Comparison of ENCODE assay signal across 28 mouse cellular contexts in genomic region chr3:107714276-107714933, GRCm38 (mm10). TPM values are rescaled to one million over a fixed set of nuclear protein-coding genes. Genes with fewer than 3 reads are reported as not detected.
DNase-seq lines count a peak whose midpoint lies in the region; ATAC-seq and TF ChIP-seq lines count a peak whose summit lies in the region.
"Had no signal": no experiment of that assay in that cellular context is flagged by ENCODE, and none has a peak within 500 bp of the region (broad histone marks: within the 10 kb centered on the region; RNA-seq: fewer than 3 reads in every experiment).

No protein-coding gene starts in this region.

- H3K9ac ChIP-seq in kidney, embryonic 15.5 days = no peak overlapping the region
- no peak overlapping the region for H3K9ac ChIP-seq in lung, postnatal 0 days (replicated peaks; ENCODE audit: low read depth)
- no peak overlapping the region for H3K9ac ChIP-seq in intestine, embryonic 15.5 days
- no peak overlapping the region for H3K9ac ChIP-seq in stomach, embryonic 15.5 days
- H3K9ac ChIP-seq in liver, postnatal 0 days (replicated peaks) = no peak overlapping the region
- H3K9ac ChIP-seq: heart, embryonic 12.5 days; hindbrain, embryonic 12.5 days; limb, embryonic 15.5 days; liver, embryonic 14.5 days; midbrain, embryonic 15.5 days; neural tube, embryonic 13.5 days had no signal

- no peak overlapping the region for H3K4me3 ChIP-seq in kidney, embryonic 15.5 days (replicated peaks)
- no peak overlapping the region for H3K4me3 ChIP-seq in lung, postnatal 0 days (ENCODE audit: low read depth, low read length)
- H3K4me3 ChIP-seq in intestine, embryonic 15.5 days (replicated peaks) = no peak overlapping the region
- H3K4me3 ChIP-seq in stomach, embryonic 15.5 days (replicated peaks) = no peak overlapping the region
- no peak overlapping the region for H3K4me3 ChIP-seq in liver, postnatal 0 days (ENCODE audit: low read depth, low read length)
- H3K4me3 ChIP-seq: forebrain, embryonic 10.5 days; heart, embryonic 12.5 days; hindbrain, embryonic 12.5 days; layer of hippocampus, adult 2 months; limb, embryonic 15.5 days; megakaryocyte, embryonic 14.5 days; midbrain, embryonic 15.5 days; myocyte; neural tube, embryonic 13.5 days had no signal

- no peak for ATAC-seq in kidney, embryonic 15.5 days (replicated peaks; ENCODE audit: low FRiP score)
- no peak for ATAC-seq in lung, postnatal 0 days
- peak; percentile 41; the same call in 1 of the 2 replicates for ATAC-seq in intestine, embryonic 15.5 days
- ATAC-seq in stomach, embryonic 15.5 days (ENCODE audit: insufficient read depth, low FRiP score, low read depth) = no peak
- no peak for ATAC-seq in liver, postnatal 0 days
- ATAC-seq: forebrain, embryonic 16.5 days; inflammation-experienced regulatory T-cells, adult 6 months; midbrain, embryonic 15.5 days had no signal

- DNase-seq in kidney, adult 9 months = no peak
- DNase-seq in lung, postnatal 0 days (ENCODE audit: low spot score) = peak; percentile 59
- DNase-seq in lung, postnatal 10 days = no peak
- DNase-seq in left cerebral cortex, postnatal 10 days (ENCODE audit: extremely low spot score in 1 of 2, low spot score in 2 of 2) = no peak
- no peak for DNase-seq in liver, postnatal 0 days
- DNase-seq: adrenal gland, adult 2 months; cerebellum, adult 11-12 months; cerebellum, postnatal 14 days; gastrocnemius, postnatal 25 days; heart, adult 18-20 months; heart, postnatal 14 days; kidney, postnatal 25 days; thymus, postnatal 14 days had no signal

- H3K4me1 ChIP-seq in kidney, embryonic 15.5 days = peaks cover 4% of the 10 kb centered on the region; the same call in 1 of the 2 replicates
- H3K4me1 ChIP-seq in lung, postnatal 0 days (ENCODE audit: insufficient read depth, low read depth, low read length) = peaks cover 4% of the 10 kb centered on the region; the same call in 1 of the 2 replicates
- peaks cover 9% of the 10 kb centered on the region; the same call in 1 of the 2 replicates for H3K4me1 ChIP-seq in intestine, embryonic 15.5 days (replicated peaks)
- 0 out of 2 replicates have a peak, but pooled peaks cover 3% of the 10 kb centered on the region for H3K4me1 ChIP-seq in stomach, embryonic 15.5 days
- peaks cover 6% of the 10 kb centered on the region; the same call in 1 of the 2 replicates for H3K4me1 ChIP-seq in liver, postnatal 0 days (ENCODE audit: insufficient read depth)
- H3K4me1 ChIP-seq: hindbrain, embryonic 12.5 days; midbrain, embryonic 15.5 days; neural tube, embryonic 13.5 days had no signal

- intact Hi-C loops in left cerebral cortex, postnatal 10 days (cut with DNase I) = no loop called here

- peak overlapping the region; percentile 35; the same call in 1 of the 2 replicates for H3K27ac ChIP-seq in kidney, embryonic 15.5 days
- no peak overlapping the region for H3K27ac ChIP-seq in lung, postnatal 0 days (ENCODE audit: low read length)
- H3K27ac ChIP-seq in intestine, embryonic 15.5 days = peak overlapping the region; percentile 66; the same call in 1 of the 2 replicates
- H3K27ac ChIP-seq in stomach, embryonic 15.5 days = peak overlapping the region; percentile 52
- H3K27ac ChIP-seq in liver, postnatal 0 days (ENCODE audit: low read depth) = no peak overlapping the region
- H3K27ac ChIP-seq: forebrain, embryonic 10.5 days; hindbrain, embryonic 12.5 days; layer of hippocampus, adult 2 months; limb, embryonic 15.5 days; liver, embryonic 14.5 days; midbrain, embryonic 15.5 days; neural tube, embryonic 13.5 days had no signal

- H3K4me2 ChIP-seq in kidney, embryonic 15.5 days = no peak overlapping the region
- H3K4me2 ChIP-seq in lung, postnatal 0 days (replicated peaks; ENCODE audit: low read depth, low read length) = no peak overlapping the region
- H3K4me2 ChIP-seq in intestine, embryonic 15.5 days (replicated peaks) = no peak overlapping the region
- H3K4me2 ChIP-seq in stomach, embryonic 15.5 days = no peak overlapping the region
- H3K4me2 ChIP-seq in liver, postnatal 0 days (ENCODE audit: low read depth, low read length) = no peak overlapping the region
- H3K4me2 ChIP-seq: heart, embryonic 12.5 days; hindbrain, embryonic 12.5 days; limb, embryonic 15.5 days; midbrain, embryonic 15.5 days; neural tube, embryonic 13.5 days had no signal

- H3K36me3 ChIP-seq in kidney, embryonic 15.5 days = no peaks in the 10 kb centered on the region
- no peaks in the 10 kb centered on the region for H3K36me3 ChIP-seq in lung, postnatal 0 days (ENCODE audit: insufficient read depth, low read length)
- H3K36me3 ChIP-seq in intestine, embryonic 15.5 days = no peaks in the 10 kb centered on the region
- no peaks in the 10 kb centered on the region for H3K36me3 ChIP-seq in stomach, embryonic 15.5 days
- H3K36me3 ChIP-seq in liver, postnatal 0 days (replicated peaks; ENCODE audit: insufficient read depth, low read length) = no peaks in the 10 kb centered on the region
- H3K36me3 ChIP-seq: forebrain, embryonic 10.5 days; heart, embryonic 12.5 days; hindbrain, embryonic 12.5 days; limb, embryonic 15.5 days; midbrain, embryonic 15.5 days; neural tube, embryonic 13.5 days had no signal

- no peak for TF ChIP-seq CTCF in lung, postnatal 0 days (IDR thresholded peaks at IDR 0.05)
- no peak for TF ChIP-seq CTCF in liver, postnatal 0 days (IDR thresholded peaks at IDR 0.05; ENCODE audit: low read depth)

- H3K27me3 ChIP-seq in kidney, embryonic 15.5 days = no peaks in the 10 kb centered on the region
- H3K27me3 ChIP-seq in lung, postnatal 0 days (replicated peaks; ENCODE audit: insufficient read depth, low read length) = no peaks in the 10 kb centered on the region; the same call in 1 of the 2 replicates
- H3K27me3 ChIP-seq in intestine, embryonic 15.5 days (replicated peaks) = no peaks in the 10 kb centered on the region
- H3K27me3 ChIP-seq in stomach, embryonic 15.5 days (replicated peaks) = no peaks in the 10 kb centered on the region
- no peaks in the 10 kb centered on the region for H3K27me3 ChIP-seq in liver, postnatal 0 days (ENCODE audit: insufficient read depth, low read length)
- H3K27me3 ChIP-seq: heart, embryonic 12.5 days; hindbrain, embryonic 12.5 days; limb, embryonic 15.5 days; midbrain, embryonic 15.5 days; neural tube, embryonic 13.5 days had no signal

- 46% methylated on average over 5 of the region's 5 CpGs for WGBS in kidney, embryonic 15.5 days
- whole genome bisulfite sequencing in lung, postnatal 0 days = 34% methylated on average over 5 of the region's 5 CpGs
- WGBS in intestine, embryonic 15.5 days = 24% methylated on average over 5 of the region's 5 CpGs
- 23% methylated on average over 5 of the region's 5 CpGs for WGBS in stomach, embryonic 15.5 days
- WGBS in liver, postnatal 0 days (ENCODE audit: insufficient replicate concordance) = 60% methylated on average over 5 of the region's 5 CpGs

- no peak for TF ChIP-seq EP300 in lung, postnatal 0 days (IDR thresholded peaks at IDR 0.05)
- TF ChIP-seq EP300 in liver, postnatal 0 days (IDR thresholded peaks at IDR 0.05; ENCODE audit: low read depth) = no peak

- H3K9me3 ChIP-seq in kidney, embryonic 15.5 days (replicated peaks) = no peaks in the 10 kb centered on the region
- no peaks in the 10 kb centered on the region for H3K9me3 ChIP-seq in lung, postnatal 0 days (ENCODE audit: low read length)
- no peaks in the 10 kb centered on the region for H3K9me3 ChIP-seq in intestine, embryonic 15.5 days
- H3K9me3 ChIP-seq in stomach, embryonic 15.5 days = no peaks in the 10 kb centered on the region
- no peaks in the 10 kb centered on the region for H3K9me3 ChIP-seq in liver, postnatal 0 days (ENCODE audit: low read length)
- H3K9me3 ChIP-seq: forebrain, embryonic 10.5 days; heart, embryonic 12.5 days; hindbrain, embryonic 12.5 days; limb, embryonic 15.5 days; megakaryocyte, embryonic 14.5 days; midbrain, embryonic 15.5 days; neural tube, embryonic 13.5 days had no signal

RNA-seq across cellular contexts. Expression of gene Ahcyl1, which starts 18.0 kb away (rescaled TPM):
- polyA plus RNA-seq in kidney, embryonic 15.5 days (2015; fragmentation: Nextera tagmentation; extraction: Ambion mirVana) = 92.7 and 94.5 TPM in 2 replicates
- polyA plus RNA-seq in lung, postnatal 0 days (2015; fragmentation: Nextera tagmentation; extraction: Ambion mirVana) = 37.1 and 39.3 TPM in 2 replicates
- 77.6 and 79.8 TPM in 2 replicates for polyA plus RNA-seq in intestine, embryonic 15.5 days (2015; fragmentation: Nextera tagmentation; extraction: Ambion mirVana)
- 73.5 and 84.9 TPM in 2 replicates for polyA plus RNA-seq in stomach, embryonic 15.5 days (2015; fragmentation: Nextera tagmentation; extraction: Ambion mirVana)
- total RNA-seq in left cerebral cortex, postnatal 10 days (2021) = 100 to 1,000 TPM; 246 to 267 TPM
- polyA plus RNA-seq in liver, postnatal 0 days (2015; fragmentation: Nextera tagmentation; extraction: Ambion mirVana) = 18.1 and 19.8 TPM in 2 replicates

RNA-seq across cellular contexts. Expression of gene Csf1, which starts 45.9 kb away (rescaled TPM):
- 9.3 and 10.3 TPM in 2 replicates for polyA plus RNA-seq in kidney, embryonic 15.5 days (2015; fragmentation: Nextera tagmentation; extraction: Ambion mirVana)
- 10.9 and 14.3 TPM in 2 replicates for polyA plus RNA-seq in lung, postnatal 0 days (2015; fragmentation: Nextera tagmentation; extraction: Ambion mirVana)
- 12.1 and 13.3 TPM in 2 replicates for polyA plus RNA-seq in intestine, embryonic 15.5 days (2015; fragmentation: Nextera tagmentation; extraction: Ambion mirVana)
- 14.7 and 15.4 TPM in 2 replicates for polyA plus RNA-seq in stomach, embryonic 15.5 days (2015; fragmentation: Nextera tagmentation; extraction: Ambion mirVana)
- total RNA-seq in left cerebral cortex, postnatal 10 days (2021) = 1 to 10 TPM; 7.5 to 8.3 TPM
- polyA plus RNA-seq in liver, postnatal 0 days (2015; fragmentation: Nextera tagmentation; extraction: Ambion mirVana) = 6.6 and 7.2 TPM in 2 replicates

Comparison
In these comparisons a context has a peak if more than half of its experiments do, and no peak if none do; other contexts are left out.
1. H3K27ac ChIP-seq: peak in kidney, embryonic 15.5 days (single experiment), intestine, embryonic 15.5 days (single experiment) and stomach, embryonic 15.5 days (single experiment); none in lung, postnatal 0 days (single experiment) and liver, postnatal 0 days (single experiment).